Mouse (Mus musculus) CD4-positive, CD25-positive, alpha-beta regulatory T cell, adult 2 months (primary cell): ENCODE measurements at regions not wholly inside any gene's neighbourhood (a gene's known extent, or its start where the extent isn't known, plus 50 kb on each side); places are given as distances from the start of the nearest gene placed in this dataset.

Source experiments
- DNase-seq: peaks from one replicate; pipeline ENCODE4 v3.0.0-alpha.2; 2012; ENCODE audit warnings: low read depth, low spot score

- no peak for DNase-seq
Measured at GRCm38 (mm10) chr15:41154551-41155151, 1020.5 kb downstream of the 9330182O14Rik start.

GRCm38 (mm10) chr15:41155169-41155638, 1021.0 kb downstream of the 9330182O14Rik start:
- DNase-seq, result no peak

GRCm38 (mm10) chr15:41157802-41158201, 1023.6 kb downstream of the 9330182O14Rik start:
- DNase-seq, result no peak

- DNase-seq, result no peak
Measured at GRCm38 (mm10) chr15:41162268-41162667, 1028.1 kb downstream of the 9330182O14Rik start.

GRCm38 (mm10) chr15:41162793-41163192, 1028.6 kb downstream of the 9330182O14Rik start:
- peak; percentile 55 for DNase-seq

- DNase-seq, result peak; percentile 59
Measured at GRCm38 (mm10) chr15:41163643-41164358, 1029.6 kb downstream of the 9330182O14Rik start.

- DNase-seq, result no peak
Measured at GRCm38 (mm10) chr15:41165534-41165933, 1031.4 kb downstream of the 9330182O14Rik start.

GRCm38 (mm10) chr15:41190792-41191191, 1056.6 kb downstream of the 9330182O14Rik start:
- DNase-seq, result no peak

GRCm38 (mm10) chr15:41193240-41193639, 1059.1 kb downstream of the 9330182O14Rik start:
- DNase-seq, result no peak

- DNase-seq, result no peak
Measured at GRCm38 (mm10) chr15:41223801-41224200, 1089.6 kb downstream of the 9330182O14Rik start.

GRCm38 (mm10) chr15:41232406-41233060, 1098.4 kb downstream of the 9330182O14Rik start:
- DNase-seq, result no peak
